Mouse (Mus musculus) adrenal gland, postnatal 0 days (tissue): ENCODE results near the gene Tpd52l2. TPM values are rescaled to one million over a fixed set of nuclear protein-coding genes. Genes with fewer than 3 reads are reported as not detected.

ENCODE experiments used
- polyA plus RNA-seq: library from polyadenylated mRNA; unstranded; fragments of >200 nt; fragmentation: Nextera tagmentation; extraction: Ambion mirVana; gene quantifications from 2 replicates; pipeline ENCODE4 v1.2.1, GENCODE M21; 2015

Gene Tpd52l2
- 209 and 229 TPM in 2 replicates for polyA plus RNA-seq

DNA sequence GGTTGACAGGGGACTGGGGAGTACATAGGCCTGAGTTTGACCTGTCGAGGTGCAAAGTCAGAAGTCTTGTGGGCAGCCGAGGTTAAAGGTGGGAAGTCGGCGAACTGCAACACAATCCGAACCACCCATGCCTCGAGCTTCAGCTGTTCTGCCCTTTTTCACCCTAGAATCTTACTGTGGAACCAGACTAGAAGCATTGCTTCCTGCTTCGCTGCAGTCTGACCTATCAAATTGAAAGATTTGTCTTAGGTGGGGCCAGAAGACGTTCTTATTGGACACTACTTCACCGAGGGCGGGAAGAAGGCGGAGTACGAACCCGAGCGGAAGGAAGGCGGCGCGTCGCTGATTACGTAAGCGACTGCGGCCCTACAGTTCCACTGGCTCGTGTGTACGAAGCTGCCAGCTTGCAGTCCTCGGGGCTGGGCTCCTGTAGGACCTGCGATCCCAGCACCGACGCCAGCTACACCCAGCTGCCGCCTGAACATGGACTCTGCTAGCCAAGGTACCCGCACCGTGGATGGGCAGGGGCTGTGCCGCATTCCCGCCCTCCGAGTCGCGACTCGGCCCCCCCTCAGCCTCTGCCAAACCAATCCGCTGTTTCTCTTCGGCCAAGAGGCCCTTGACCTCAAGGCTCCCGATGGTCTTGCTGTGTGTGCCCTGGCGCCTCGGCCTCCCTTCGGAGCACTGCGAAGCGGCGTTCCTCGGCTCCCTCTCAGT is at the start of gene Tpd52l2:
Gene Tpd52l2, plus strand, starts transcription at position 312 of the 717 bp plus-strand sequence.

DNA sequence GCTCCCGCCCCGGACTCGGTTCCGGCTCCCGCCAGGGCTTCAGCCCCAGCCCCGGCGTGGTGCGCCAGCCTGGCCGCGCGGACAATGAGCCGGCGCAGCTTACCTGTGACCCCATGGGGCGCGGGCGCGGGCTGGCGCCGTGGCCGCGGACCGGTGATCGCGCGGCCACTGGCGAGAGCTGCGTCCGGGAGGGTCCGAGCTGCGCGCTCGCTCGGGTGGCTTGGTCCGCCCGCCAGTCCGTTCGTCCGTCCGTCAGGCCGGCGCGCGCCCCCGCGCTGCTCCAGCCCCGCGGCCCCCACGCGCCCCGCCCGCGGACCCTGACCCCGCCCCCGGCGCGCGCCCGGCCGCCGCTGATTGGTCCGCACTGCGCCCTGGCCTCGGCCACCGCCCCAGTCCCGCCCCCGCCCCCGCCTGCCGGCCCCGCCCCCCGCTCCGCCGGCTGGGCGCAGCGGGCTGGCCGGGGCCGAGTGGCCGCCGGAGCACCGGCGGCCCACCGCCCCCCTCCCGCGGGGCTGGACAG is 37.7 kb upstream of the Tpd52l2 start, which contains the start of gene Zbtb46:
Gene Zbtb46, minus strand, starts transcription at position 274 of the 520 bp plus-strand sequence.

DNA sequence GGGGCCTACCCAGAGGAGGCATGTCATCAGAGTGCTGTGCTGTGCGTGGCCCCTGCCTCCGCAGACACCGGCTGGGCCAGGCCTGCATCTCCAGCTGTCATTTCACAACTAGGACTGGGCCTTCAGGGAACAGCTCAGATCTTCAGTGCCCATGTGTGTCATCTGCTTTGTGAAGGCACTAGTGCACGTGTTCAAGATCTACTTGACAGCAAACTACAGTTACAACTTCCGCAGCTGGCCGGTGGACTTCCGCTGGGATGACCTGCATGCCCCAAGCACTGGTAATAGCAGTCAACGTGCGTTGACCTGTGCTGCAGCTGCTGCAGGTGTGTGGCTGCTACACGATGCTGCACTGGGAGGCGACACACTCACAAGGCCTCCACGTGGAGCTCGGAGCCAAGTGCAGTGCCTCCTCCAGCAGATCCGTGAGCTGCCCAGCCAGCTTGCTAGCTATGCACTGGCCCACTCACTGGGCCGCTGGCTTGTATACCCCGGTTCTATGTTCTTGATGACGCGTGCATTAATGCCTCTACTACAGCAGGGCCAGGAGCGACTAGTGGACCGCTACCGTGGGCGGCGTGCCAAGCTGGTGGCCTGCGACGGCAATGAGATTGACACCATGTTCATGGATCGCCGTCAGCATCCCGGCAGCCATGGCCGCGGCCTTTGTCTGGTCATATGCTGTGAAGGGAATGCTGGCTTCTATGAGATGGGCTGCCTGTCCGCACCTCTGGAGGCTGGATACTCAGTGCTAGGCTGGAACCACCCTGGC is 3.6 kb upstream of the Tpd52l2 start, which contains the start of gene Abhd16b:
Gene Abhd16b, plus strand, starts transcription at position 51 of the 772 bp plus-strand sequence.

DNA sequence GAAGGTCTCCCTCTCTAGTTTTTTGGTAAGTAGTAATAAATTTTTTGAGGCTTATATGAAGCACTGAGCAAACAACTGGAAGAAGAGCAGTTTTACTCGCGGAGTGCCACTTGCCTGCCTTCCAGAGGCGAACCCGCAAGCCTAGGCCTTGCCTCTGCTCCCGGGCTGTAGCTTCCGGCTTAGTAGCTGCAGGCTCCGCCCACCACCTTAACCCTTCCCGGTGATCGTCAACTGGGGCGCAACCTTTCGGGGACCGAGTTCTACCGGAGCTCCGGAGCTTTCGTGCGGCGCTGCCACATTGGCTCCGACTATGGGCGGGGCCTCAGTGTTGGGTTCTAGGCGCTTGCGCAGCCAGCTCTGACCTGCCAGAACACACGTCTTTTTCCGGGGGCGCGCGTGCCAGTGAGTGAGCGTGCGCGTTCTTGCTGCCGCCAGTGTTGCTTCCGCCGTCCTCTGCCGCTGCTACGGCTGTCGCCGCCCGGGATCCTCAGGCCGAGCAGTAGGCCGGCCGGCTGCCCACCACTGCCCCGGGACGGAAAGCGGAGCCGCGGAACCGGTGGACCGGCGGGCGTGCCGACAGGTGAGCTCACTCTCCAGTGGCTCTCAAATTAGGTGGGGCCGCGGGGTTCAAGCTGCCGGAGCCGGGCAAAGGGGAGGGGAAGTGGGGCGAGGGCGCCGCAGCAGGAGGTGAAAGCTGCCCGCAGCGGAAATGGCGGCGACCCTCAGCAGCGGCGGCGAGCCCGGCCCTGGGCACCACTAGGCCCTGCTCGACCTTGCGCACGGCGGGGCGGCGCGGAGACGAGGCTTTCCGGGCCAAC is 23.4 kb downstream of the Tpd52l2 start, which contains the start of gene Dnajc5:
Gene Dnajc5, plus strand, starts transcription at position 368 of the 818 bp plus-strand sequence.

Other genes with a start within 250 kb of the Tpd52l2 start
- 7.2 and 8.2 TPM in 2 replicates for gene Gmeb2, start 209.1 kb upstream of the Tpd52l2 start, polyA plus RNA-seq
- gene Stmn3, start 182.6 kb upstream of the Tpd52l2 start, polyA plus RNA-seq, result 90.5 and 285 TPM in 2 replicates
- gene Rtel1, start 177.4 kb upstream of the Tpd52l2 start, polyA plus RNA-seq, result 12.9 and 16.5 TPM in 2 replicates
- 16.2 and 28.2 TPM in 2 replicates for gene Zgpat, start 132.2 kb upstream of the Tpd52l2 start, polyA plus RNA-seq
- gene Arfrp1, start 131.7 kb upstream of the Tpd52l2 start, polyA plus RNA-seq, result 31.9 and 39.6 TPM in 2 replicates
- gene Lime1, start 117.1 kb upstream of the Tpd52l2 start, polyA plus RNA-seq, result 9.4 and 10.7 TPM in 2 replicates
- gene Zbtb46, start 37.7 kb upstream of the Tpd52l2 start, polyA plus RNA-seq, result 12.8 and 16.5 TPM in 2 replicates
- 0.26 TPM in 1 of 2 replicates, not detected in the other for gene Abhd16b, start 3.9 kb upstream of the Tpd52l2 start, polyA plus RNA-seq
- 47.4 and 56.3 TPM in 2 replicates for gene Dnajc5, start 23.3 kb downstream of the Tpd52l2 start, polyA plus RNA-seq
- gene Uckl1, start 87.8 kb downstream of the Tpd52l2 start, polyA plus RNA-seq, result 42.5 and 70.6 TPM in 2 replicates
- 29.2 and 43.1 TPM in 2 replicates for gene Prpf6, start 94.7 kb downstream of the Tpd52l2 start, polyA plus RNA-seq
- gene Zfp512b, start 95.7 kb downstream of the Tpd52l2 start, polyA plus RNA-seq, result 29.7 and 35.5 TPM in 2 replicates
- gene Samd10, start 102.1 kb downstream of the Tpd52l2 start, polyA plus RNA-seq, result 21.4 and 21.8 TPM in 2 replicates
- gene Gm29797, start 159.9 kb downstream of the Tpd52l2 start, polyA plus RNA-seq, result 0.37 TPM in 1 of 2 replicates, not detected in the other
- gene Sox18, start 174.5 kb downstream of the Tpd52l2 start, polyA plus RNA-seq, result 18.4 and 38.6 TPM in 2 replicates
- gene Tcea2, start 183.2 kb downstream of the Tpd52l2 start, polyA plus RNA-seq, result 15.1 and 18.1 TPM in 2 replicates
- 23.9 and 30.7 TPM in 2 replicates for gene Rgs19, start 196.8 kb downstream of the Tpd52l2 start, polyA plus RNA-seq
- gene Lkaaear1, start 201.3 kb downstream of the Tpd52l2 start, polyA plus RNA-seq, result not detected in 2 replicates
- gene Oprl1, start 217.9 kb downstream of the Tpd52l2 start, polyA plus RNA-seq, result 3.3 and 9.9 TPM in 2 replicates